Mouse (Mus musculus) small intestine, adult 2 months (tissue): ENCODE data around the gene Fanci.

Experiments
- CTCF ChIP-seq: fragments of 200-500 bp; IDR thresholded peaks from 2 replicates; pipeline ENCODE4 v1.5.1; 2012; ENCODE audit warnings: low read depth, mild to moderate bottlenecking, control low read depth, inconsistent platforms, low read length, moderate library complexity, mixed read lengths; ENCODE audit not compliant: insufficient replicate concordance, insufficient read length; ENCODE audit errors: extremely low read depth
- POLR2A ChIP-seq: fragments of 200-500 bp; IDR thresholded peaks from 2 replicates; pipeline ENCODE4 v1.6.1; 2012; ENCODE audit warnings: low read depth, mild to moderate bottlenecking, control low read depth, inconsistent platforms, low read length, moderate library complexity

DNA sequence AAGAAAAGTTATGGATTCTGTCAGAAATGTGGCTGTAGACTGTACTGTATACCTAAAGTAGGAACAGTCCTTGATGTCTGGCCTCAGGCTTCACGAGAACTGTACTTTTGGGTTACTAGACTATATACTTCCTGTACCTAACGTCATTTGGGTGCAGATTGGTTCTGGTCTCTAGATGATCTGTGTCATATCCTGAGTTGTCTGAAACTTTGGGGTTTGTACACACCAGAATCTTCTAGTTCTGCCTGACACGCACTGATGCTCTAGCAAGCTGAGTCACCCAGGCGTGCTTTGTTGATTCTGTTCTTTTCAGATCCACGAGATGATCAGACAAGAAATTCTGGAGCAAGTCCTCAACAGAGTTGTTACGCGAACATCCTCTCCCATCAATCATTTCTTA is 28.2 kb downstream of the Fanci start:
- no peak for TF ChIP-seq POLR2A
- TF ChIP-seq CTCF: no peak
